Mouse (Mus musculus): Measurements from ENCODE around the gene Trpm8.

Trpm8 gene

GRCm38 (mm10) chr1:88277098-88277817, at the start of gene Trpm8, which contains the start of gene Hjurp:
Trpm8 (plus strand) TSS chr1:88277661.
Hjurp (minus strand) TSS chr1:88277633.
- peak; percentile 100 for DNase-seq (ENCODE audit: low spot score in 2 of 2)

GRCm38 (mm10) chr1:88228121-88228520, 49.3 kb upstream of the Trpm8 start:
- DNase-seq (ENCODE audit: low spot score in 2 of 2), result no peak

- DNase-seq (ENCODE audit: low spot score in 2 of 2), result no peak
Observed at GRCm38 (mm10) chr1:88229566-88229965, 47.9 kb upstream of the Trpm8 start.

- DNase-seq (ENCODE audit: low spot score in 2 of 2), result no peak
Observed at GRCm38 (mm10) chr1:88229986-88230385, 47.5 kb upstream of the Trpm8 start.

DNA sequence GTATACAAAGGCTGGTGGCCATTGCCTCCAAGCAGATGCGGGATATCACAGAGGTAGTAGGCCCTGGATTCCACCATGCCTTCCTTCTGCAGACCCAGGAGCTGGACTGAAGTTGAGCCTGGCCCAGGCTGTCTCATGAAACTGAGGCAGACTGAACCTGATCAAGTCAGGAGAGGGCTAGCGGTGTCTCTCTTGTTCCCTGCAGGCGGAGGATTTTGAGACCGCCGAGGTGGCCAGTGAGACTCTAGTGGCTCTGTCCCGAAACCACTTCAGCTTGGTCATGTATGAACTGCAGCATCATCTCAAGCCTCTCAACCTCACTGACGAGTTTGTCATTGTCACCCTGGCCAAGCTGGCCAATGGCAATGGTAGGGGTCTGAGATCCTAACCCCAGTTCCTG, 47.0 kb upstream of the Trpm8 start:
- DNase-seq (ENCODE audit: low spot score in 2 of 2), result no peak

GRCm38 (mm10) chr1:88230981-88231802, 46.3 kb upstream of the Trpm8 start:
- DNase-seq (ENCODE audit: low spot score in 2 of 2), result no peak

GRCm38 (mm10) chr1:88231803-88232499, 45.5 kb upstream of the Trpm8 start:
- DNase-seq (ENCODE audit: low spot score in 2 of 2), result no peak

DNA sequence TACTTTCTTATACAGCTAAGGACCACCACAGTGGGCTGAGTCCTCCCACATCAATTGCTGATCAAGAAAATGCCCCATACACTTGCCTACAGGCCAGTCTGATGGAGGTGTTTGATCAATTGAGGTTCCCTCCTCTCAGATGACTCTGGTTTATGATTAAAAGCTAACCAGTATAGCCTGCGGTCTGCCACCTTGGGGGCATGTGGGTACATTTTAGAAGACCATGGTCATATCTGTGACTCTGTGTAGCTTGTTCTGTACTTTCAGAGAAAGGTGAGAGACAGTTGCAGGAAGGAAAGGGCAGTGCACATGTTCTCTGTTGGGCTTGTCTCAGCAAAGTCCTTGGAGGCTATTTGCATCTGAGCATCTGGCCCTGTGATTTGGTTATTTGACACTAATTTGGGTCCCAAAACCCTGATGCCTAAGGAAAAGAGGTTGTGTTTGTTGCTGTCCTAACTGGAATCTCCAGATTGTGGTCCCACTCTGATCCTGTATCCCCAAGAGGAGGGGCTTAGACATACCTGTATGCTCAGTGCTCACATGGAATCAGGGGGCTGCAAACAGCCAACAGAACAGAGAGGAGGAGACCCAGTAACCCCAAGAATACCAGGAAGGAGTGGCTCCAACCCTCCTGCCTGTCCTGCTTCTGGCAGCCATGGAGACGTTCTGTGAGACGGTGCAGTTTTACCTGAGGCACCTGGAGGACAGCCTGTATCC, 44.6 kb upstream of the Trpm8 start:
- no peak for DNase-seq (ENCODE audit: low spot score in 2 of 2)

GRCm38 (mm10) chr1:88233421-88234247, 43.8 kb upstream of the Trpm8 start:
- DNase-seq (ENCODE audit: low spot score in 2 of 2), result no peak

GRCm38 (mm10) chr1:88234248-88234610, 43.2 kb upstream of the Trpm8 start:
- no peak for DNase-seq (ENCODE audit: low spot score in 2 of 2)

GRCm38 (mm10) chr1:88234646-88235045, 42.8 kb upstream of the Trpm8 start:
- peak in 1 of 2 experiments; percentile 17 for DNase-seq (ENCODE audit: low spot score in 2 of 2)

DNA sequence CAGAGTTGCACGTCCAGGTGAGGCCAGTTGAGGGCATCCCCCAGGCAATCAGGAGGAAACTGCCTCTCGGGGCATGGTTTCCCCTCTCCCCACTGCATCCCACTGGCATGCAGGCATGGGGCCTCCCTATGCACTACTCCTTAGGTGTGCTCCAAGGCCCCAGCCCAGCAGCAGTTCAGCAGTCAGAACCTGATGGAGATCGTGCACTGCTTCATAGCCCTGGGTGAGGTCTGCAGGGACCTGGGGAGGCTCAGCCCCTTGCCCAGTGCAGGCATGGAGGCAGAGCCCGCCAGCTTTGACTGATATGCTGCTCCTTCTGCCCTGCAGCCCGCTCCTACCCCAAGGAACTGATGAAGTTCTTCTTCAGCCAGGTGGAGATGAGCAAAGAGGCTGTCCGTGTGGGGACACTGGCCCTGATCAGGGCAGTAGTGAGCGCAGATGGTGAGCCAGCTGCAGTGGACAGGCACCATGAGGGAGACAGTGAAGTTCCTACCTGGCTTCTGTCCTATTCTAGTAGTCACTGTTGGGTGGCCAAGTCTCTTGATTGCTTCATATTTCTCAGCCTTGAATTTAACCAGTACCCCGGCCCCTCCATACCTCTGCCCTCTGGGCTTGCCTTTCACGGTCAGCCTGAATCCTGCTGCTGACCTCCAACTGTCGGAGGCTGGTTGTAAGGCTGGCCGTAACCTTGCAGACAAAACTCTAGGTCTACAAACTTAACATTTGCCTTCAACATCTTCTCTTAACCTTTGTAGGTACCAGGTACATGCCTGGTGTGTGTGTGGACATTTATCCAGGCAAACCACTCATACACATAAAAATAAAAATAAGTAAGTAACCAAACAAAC, 42.2 kb upstream of the Trpm8 start:
- peak in 1 of 2 experiments; percentile 27 for DNase-seq (ENCODE audit: low spot score in 2 of 2)

GRCm38 (mm10) chr1:88235894-88236415, 41.5 kb upstream of the Trpm8 start:
- peak in 1 of 2 experiments; percentile 8 for DNase-seq (ENCODE audit: low spot score in 2 of 2)

- DNase-seq (ENCODE audit: low spot score in 2 of 2), result peak in 1 of 2 experiments; percentile 25
Observed at GRCm38 (mm10) chr1:88237311-88237710, 40.1 kb upstream of the Trpm8 start.

DNA sequence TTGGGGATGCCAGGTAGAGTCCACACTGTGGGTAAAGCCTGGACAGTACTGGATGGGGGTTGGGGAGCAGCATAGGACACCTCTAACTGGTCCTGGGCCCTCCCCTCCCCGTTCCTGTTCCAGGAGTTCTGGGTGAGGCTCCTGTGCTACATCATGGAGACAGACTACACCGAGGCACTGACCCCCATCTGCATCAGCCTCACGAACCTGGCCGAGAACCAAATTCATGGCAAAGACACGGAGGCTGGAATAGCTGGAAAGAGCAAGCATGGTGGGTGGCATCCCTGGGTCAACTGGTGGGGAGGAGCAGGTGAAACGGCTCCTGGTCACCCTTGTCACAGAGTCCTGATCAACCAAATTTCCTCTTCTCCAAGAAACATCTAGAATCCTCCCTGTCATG, 38.7 kb upstream of the Trpm8 start:
- DNase-seq (ENCODE audit: low spot score in 2 of 2), result peak in 1 of 2 experiments; percentile 34

- peak in 1 of 2 experiments; percentile 21 for DNase-seq (ENCODE audit: low spot score in 2 of 2)
Observed at GRCm38 (mm10) chr1:88240072-88240471, 37.4 kb upstream of the Trpm8 start.

- DNase-seq (ENCODE audit: low spot score in 2 of 2), result peak in 1 of 2 experiments; percentile 27
Observed at GRCm38 (mm10) chr1:88240579-88240978, 36.9 kb upstream of the Trpm8 start.

- DNase-seq (ENCODE audit: low spot score in 2 of 2), result peak in 1 of 2 experiments; percentile 25
Observed at GRCm38 (mm10) chr1:88243861-88244260, 33.6 kb upstream of the Trpm8 start.

- DNase-seq (ENCODE audit: low spot score in 2 of 2), result peak in 1 of 2 experiments; percentile 32
Observed at GRCm38 (mm10) chr1:88245881-88246280, 31.6 kb upstream of the Trpm8 start.
